Mouse (Mus musculus) myocyte (in vitro differentiated cells): Measurements from ENCODE around the gene Ifi27l2b. TPM values are rescaled to one million over a fixed set of nuclear protein-coding genes. Genes with fewer than 3 reads are reported as not detected.
"Not testable (repeated sequence)": the region's sequence is repeated elsewhere in the genome, so short reads cannot be mapped to it uniquely, and the experiment has no call there.

Experiments
- H3K27me3 ChIP-seq: one replicate; pipeline ENCODE4 v1.6.1; 2011; ENCODE audit not compliant: control insufficient read depth, insufficient read depth, insufficient read length
- H3K36me3 ChIP-seq: one replicate; pipeline ENCODE4 v1.6.1; 2011; ENCODE audit not compliant: control insufficient read depth, insufficient read depth
- H3K4me2 ChIP-seq: one replicate; pipeline ENCODE4 v1.6.1; 2011; ENCODE audit warnings: low read depth, control low read depth
- H3K4me3 ChIP-seq: one replicate; pipeline ENCODE4 v1.5.1; 2011; ENCODE audit warnings: mild to moderate bottlenecking, control low read depth, moderate library complexity
- H3K79me2 ChIP-seq: one replicate; pipeline ENCODE4 v1.6.1; 2011; ENCODE audit not compliant: control insufficient read depth, insufficient read depth
- H3ac ChIP-seq: one replicate; pipeline ENCODE4 v1.6.1; 2011; ENCODE audit not compliant: control insufficient read depth, insufficient read length
- CEBPB ChIP-seq: IDR thresholded peaks from 2 replicates; pipeline ENCODE4 v1.6.1; 2011; ENCODE audit warnings: mild to moderate bottlenecking, moderate library complexity; ENCODE audit not compliant: poor library complexity, insufficient read depth, severe bottlenecking
- E2F4 ChIP-seq: IDR thresholded peaks from one replicate; pipeline ENCODE4 v1.6.1; 2011; ENCODE audit warnings: mild to moderate bottlenecking, control low read depth, moderate library complexity; ENCODE audit not compliant: insufficient read depth
- MAX ChIP-seq: IDR thresholded peaks from one replicate; pipeline ENCODE4 v1.6.1; 2011; ENCODE audit warnings: low read depth, mild to moderate bottlenecking, control low read depth
- MYOD1 ChIP-seq, 3 experiments: IDR thresholded peaks; one replicate each; pipeline ENCODE4 v1.6.1; 2011; ENCODE audit warnings: control low read depth in 2 of 3, low read depth in 2 of 3, mild to moderate bottlenecking in 2 of 3, moderate library complexity in 1 of 3; ENCODE audit not compliant: insufficient read length in 2 of 3, control insufficient read depth in 1 of 3
- MYOG ChIP-seq, 3 experiments: IDR thresholded peaks; one replicate each; pipeline ENCODE4 v1.6.1; 2011; ENCODE audit warnings: control low read depth in 2 of 3, low read depth in 2 of 3, mild to moderate bottlenecking in 2 of 3; ENCODE audit not compliant: insufficient read length in 2 of 3, control insufficient read depth in 1 of 3, insufficient read depth in 1 of 3
- POLR2A ChIP-seq: IDR thresholded peaks from one replicate; pipeline ENCODE4 v1.6.1; 2011; ENCODE audit warnings: low read depth, mild to moderate bottlenecking, control low read depth, moderate library complexity; ENCODE audit not compliant: insufficient read length
- POLR2AphosphoS2 ChIP-seq: IDR thresholded peaks from one replicate; pipeline ENCODE4 v1.6.1; 2011; ENCODE audit warnings: low read depth, control low read depth; ENCODE audit not compliant: insufficient read length
- REST ChIP-seq: IDR thresholded peaks from one replicate; pipeline ENCODE4 v1.6.1; 2011; ENCODE audit warnings: mild to moderate bottlenecking, control low read depth, moderate library complexity; ENCODE audit not compliant: insufficient read depth, insufficient read length
- SRF ChIP-seq: IDR thresholded peaks from one replicate; pipeline ENCODE4 v1.6.1; 2011; ENCODE audit warnings: low read depth; ENCODE audit not compliant: control insufficient read depth, insufficient read length
- TCF12 ChIP-seq: IDR thresholded peaks from one replicate; pipeline ENCODE4 v1.6.1; 2011; ENCODE audit warnings: mild to moderate bottlenecking, control low read depth; ENCODE audit not compliant: poor library complexity, insufficient read depth, severe bottlenecking
- TCF3 ChIP-seq: IDR thresholded peaks from one replicate; pipeline ENCODE4 v1.6.1; 2011; ENCODE audit warnings: low read depth, control low read depth; ENCODE audit not compliant: insufficient read length
- USF1 ChIP-seq: IDR thresholded peaks from one replicate; pipeline ENCODE4 v1.6.1; 2011; ENCODE audit warnings: low read depth, mild to moderate bottlenecking, control low read depth, moderate library complexity
- polyA plus RNA-seq: library from polyadenylated mRNA; unstranded; fragments of >200 nt; fragmentation: generic; extraction: Trizol; gene quantifications from one replicate; pipeline ENCODE4 v1.2.1, GENCODE M21; 2012; ENCODE audit warnings: missing spikeins

Ifi27l2b gene
- polyA plus RNA-seq, 1 experiment = not detected

- TF ChIP-seq TCF12 = no peak
Observed at GRCm38 (mm10) chr12:103486726-103487125, 29.7 kb upstream of the Ifi27l2b start.

GRCm38 (mm10) chr12:103484200-103484972 is 27.4 kb upstream of the Ifi27l2b start:
- H3K4me2 ChIP-seq, H3K36me3 ChIP-seq, H3K27me3 ChIP-seq, H3K4me3 ChIP-seq, H3ac ChIP-seq, H3K79me2 ChIP-seq: not testable (repeated sequence)

More at GRCm38 (mm10) chr12:103486726-103487125, 29.7 kb upstream of the Ifi27l2b start:
- Histone ChIP-seq H3ac (no peak overlapping the region), H3K4me3 (no peak overlapping the region), H3K36me3 (no peaks in the 10 kb centered on the region), H3K27me3 (no peaks in the 10 kb centered on the region), H3K79me2 (no peaks in the 10 kb centered on the region), H3K4me2 (no peak overlapping the region)

- H3K79me2 ChIP-seq = no peaks in the 10 kb centered on the region
- no peak overlapping the region for H3ac ChIP-seq
- TF ChIP-seq TCF12 (no peak), CEBPB (no peak), TCF3 (no peak), POLR2AphosphoS2 (no peak), SRF (no peak), REST (no peak), MAX (no peak), POLR2A (no peak), MYOD1 (IDR thresholded peaks at IDR 0.05; ENCODE audit: control insufficient read depth in 1 of 3, insufficient read length in 2 of 3, low read depth in 2 of 3) (no peak), E2F4 (no peak), MYOG (IDR thresholded peaks at IDR 0.05; ENCODE audit: control insufficient read depth in 1 of 3, insufficient read depth in 1 of 3, insufficient read length in 2 of 3, low read depth in 2 of 3) (no peak), USF1 (no peak)
- no peak overlapping the region for H3K4me2 ChIP-seq
- H3K4me3 ChIP-seq = no peak overlapping the region
- no peaks in the 10 kb centered on the region for H3K36me3 ChIP-seq
- no peaks in the 10 kb centered on the region for H3K27me3 ChIP-seq
Observed at GRCm38 (mm10) chr12:103482781-103483180, 25.8 kb upstream of the Ifi27l2b start.

DNA sequence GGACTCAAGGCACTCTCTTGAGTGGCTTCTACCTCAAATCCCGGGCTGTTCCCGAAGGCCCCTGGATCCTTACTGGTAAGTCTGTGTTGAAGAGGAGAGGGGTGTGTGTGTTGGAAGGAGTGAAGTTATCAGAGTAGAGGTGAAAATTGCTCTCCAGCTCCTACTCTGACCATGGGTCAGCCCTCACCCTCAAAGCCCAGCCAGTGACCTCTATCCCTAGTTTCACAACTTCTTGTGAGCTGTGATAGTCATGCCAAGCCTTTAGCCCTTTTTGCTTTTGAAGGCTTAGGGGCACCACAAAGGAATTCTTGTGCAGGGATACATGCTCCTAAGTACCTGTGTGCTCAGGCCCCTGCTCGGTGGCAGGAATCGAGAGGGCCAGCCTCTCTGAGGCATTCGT is 24.6 kb upstream of the Ifi27l2b start:
- Histone ChIP-seq H3K27me3 (no peaks in the 10 kb centered on the region), H3K36me3 (no peaks in the 10 kb centered on the region), H3K4me2 (no peak overlapping the region)

GRCm38 (mm10) chr12:103477461-103478015 is 20.5 kb upstream of the Ifi27l2b start:
- TF ChIP-seq TCF3 (no peak), USF1 (no peak), REST (no peak), MYOD1 (IDR thresholded peaks at IDR 0.05; ENCODE audit: control insufficient read depth in 1 of 3, insufficient read length in 2 of 3, low read depth in 2 of 3) (no peak), POLR2A (no peak), TCF12 (no peak), MYOG (IDR thresholded peaks at IDR 0.05; ENCODE audit: control insufficient read depth in 1 of 3, insufficient read depth in 1 of 3, insufficient read length in 2 of 3, low read depth in 2 of 3) (no peak), SRF (no peak), E2F4 (no peak), CEBPB (no peak)
- H3K79me2 ChIP-seq = no peaks in the 10 kb centered on the region
- H3K4me2 ChIP-seq = no peak overlapping the region
- no peak overlapping the region for H3K4me3 ChIP-seq
- H3K27me3 ChIP-seq = no peaks in the 10 kb centered on the region
- no peaks in the 10 kb centered on the region for H3K36me3 ChIP-seq
- H3ac ChIP-seq = no peak overlapping the region

More for the DNA sequence above, 24.6 kb upstream of the Ifi27l2b start:
- Histone ChIP-seq H3K4me3 (no peak overlapping the region), H3ac (no peak overlapping the region), H3K79me2 (no peaks in the 10 kb centered on the region)
- TF ChIP-seq MAX = no peak
- no peak for TF ChIP-seq MYOG (IDR thresholded peaks at IDR 0.05; ENCODE audit: control insufficient read depth in 1 of 3, insufficient read depth in 1 of 3, insufficient read length in 2 of 3, low read depth in 2 of 3)
- no peak for TF ChIP-seq POLR2A
- no peak for TF ChIP-seq TCF3
- TF ChIP-seq CEBPB = no peak
- TF ChIP-seq USF1 = no peak
- no peak for TF ChIP-seq SRF
- TF ChIP-seq MYOD1 (IDR thresholded peaks at IDR 0.05; ENCODE audit: control insufficient read depth in 1 of 3, insufficient read length in 2 of 3, low read depth in 2 of 3) = no peak
- no peak for TF ChIP-seq TCF12
- TF ChIP-seq E2F4 = no peak
- TF ChIP-seq POLR2AphosphoS2 = no peak
- TF ChIP-seq REST = no peak
